Mouse (Mus musculus): ENCODE measurements at regions not wholly inside any gene's neighbourhood (a gene's known extent, or its start where the extent isn't known, plus 50 kb on each side); places are given as distances from the start of the nearest gene placed in this dataset.
A peak's percentile ranks its signal among the peaks of the same experiment; 100 is the strongest.
"Not testable (repeated sequence)": the region's sequence is repeated elsewhere in the genome, so short reads cannot be mapped to it uniquely, and the experiment has no call there.

GRCm38 (mm10) chr10:99584855-99585254 lies 174.6 kb downstream of the Csl start:
- no peak overlapping the region for H3K9ac ChIP-seq (ENCODE audit: low read depth, poor library complexity, severe bottlenecking)
- H3K36me3 ChIP-seq (ENCODE audit: control insufficient read depth, insufficient read depth, low read length, poor library complexity, severe bottlenecking): no peaks in the 10 kb centered on the region
- H3K9me3 ChIP-seq (replicated peaks; ENCODE audit: control insufficient read depth, insufficient read depth, low read length, poor library complexity, severe bottlenecking): no peaks in the 10 kb centered on the region
- no peaks in the 10 kb centered on the region for H3K4me1 ChIP-seq (ENCODE audit: control insufficient read depth, insufficient read depth, low read length)
- H3K4me3 ChIP-seq (ENCODE audit: low read depth, low read length): no peak overlapping the region
- TF ChIP-seq EP300 (IDR thresholded peaks at IDR 0.05; ENCODE audit: insufficient read depth, low read depth, low read length) (no peak), POLR2A (IDR thresholded peaks at IDR 0.05; ENCODE audit: insufficient read depth, low read length) (no peak)
- no peaks in the 10 kb centered on the region for H3K27me3 ChIP-seq (ENCODE audit: control insufficient read depth, insufficient read depth, low read length, poor library complexity, severe bottlenecking)
- H3K27ac ChIP-seq (ENCODE audit: insufficient read depth, low read length): no peak overlapping the region

GRCm38 (mm10) chr10:99592220-99592619 lies 167.2 kb downstream of the Csl start:
- Histone ChIP-seq H3K9me3 (replicated peaks; ENCODE audit: control insufficient read depth, insufficient read depth, low read length, poor library complexity, severe bottlenecking) (no peaks in the 10 kb centered on the region), H3K4me3 (ENCODE audit: low read depth, low read length) (no peak overlapping the region), H3K27me3 (ENCODE audit: control insufficient read depth, insufficient read depth, low read length, poor library complexity, severe bottlenecking) (no peaks in the 10 kb centered on the region), H3K4me1 (ENCODE audit: control insufficient read depth, insufficient read depth, low read length) (no peaks in the 10 kb centered on the region), H3K27ac (ENCODE audit: insufficient read depth, low read length) (no peak overlapping the region), H3K9ac (ENCODE audit: low read depth, poor library complexity, severe bottlenecking) (no peak overlapping the region), H3K36me3 (ENCODE audit: control insufficient read depth, insufficient read depth, low read length, poor library complexity, severe bottlenecking) (no peaks in the 10 kb centered on the region)
- no peak for TF ChIP-seq POLR2A (IDR thresholded peaks at IDR 0.05; ENCODE audit: insufficient read depth, low read length)
- no peak for TF ChIP-seq EP300 (IDR thresholded peaks at IDR 0.05; ENCODE audit: insufficient read depth, low read depth, low read length)
- TF ChIP-seq CTCF (IDR thresholded peaks at IDR 0.05; ENCODE audit: low read depth, low read length): no peak

GRCm38 (mm10) chr10:99595659-99596058 lies 163.8 kb downstream of the Csl start:
- no peaks in the 10 kb centered on the region for H3K9me3 ChIP-seq (replicated peaks; ENCODE audit: control insufficient read depth, insufficient read depth, low read length, poor library complexity, severe bottlenecking)
- no peaks in the 10 kb centered on the region for H3K36me3 ChIP-seq (ENCODE audit: control insufficient read depth, insufficient read depth, low read length, poor library complexity, severe bottlenecking)
- H3K4me1 ChIP-seq (ENCODE audit: control insufficient read depth, insufficient read depth, low read length): no peaks in the 10 kb centered on the region
- no peak overlapping the region for H3K9ac ChIP-seq (ENCODE audit: low read depth, poor library complexity, severe bottlenecking)
- TF ChIP-seq EP300 (IDR thresholded peaks at IDR 0.05; ENCODE audit: insufficient read depth, low read depth, low read length) (no peak), CTCF (IDR thresholded peaks at IDR 0.05; ENCODE audit: low read depth, low read length) (no peak), POLR2A (IDR thresholded peaks at IDR 0.05; ENCODE audit: insufficient read depth, low read length) (no peak)
- H3K27ac ChIP-seq (ENCODE audit: insufficient read depth, low read length): no peak overlapping the region
- H3K4me3 ChIP-seq (ENCODE audit: low read depth, low read length): peak overlapping the region; percentile 17
- no peaks in the 10 kb centered on the region for H3K27me3 ChIP-seq (ENCODE audit: control insufficient read depth, insufficient read depth, low read length, poor library complexity, severe bottlenecking)

GRCm38 (mm10) chr10:99599142-99600120 lies 160.0 kb downstream of the Csl start:
- H3K9me3 ChIP-seq (replicated peaks; ENCODE audit: control insufficient read depth, insufficient read depth, low read length, poor library complexity, severe bottlenecking); H3K27ac ChIP-seq (ENCODE audit: insufficient read depth, low read length); H3K27me3 ChIP-seq (ENCODE audit: control insufficient read depth, insufficient read depth, low read length, poor library complexity, severe bottlenecking); H3K36me3 ChIP-seq (ENCODE audit: control insufficient read depth, insufficient read depth, low read length, poor library complexity, severe bottlenecking); H3K4me1 ChIP-seq (ENCODE audit: control insufficient read depth, insufficient read depth, low read length): not testable (repeated sequence)
- Histone ChIP-seq H3K4me3 (ENCODE audit: low read depth, low read length) (peak overlapping the region; percentile 68), H3K9ac (ENCODE audit: low read depth, poor library complexity, severe bottlenecking) (peak overlapping the region; percentile 47; the same call in 1 of the 2 replicates)

DNA sequence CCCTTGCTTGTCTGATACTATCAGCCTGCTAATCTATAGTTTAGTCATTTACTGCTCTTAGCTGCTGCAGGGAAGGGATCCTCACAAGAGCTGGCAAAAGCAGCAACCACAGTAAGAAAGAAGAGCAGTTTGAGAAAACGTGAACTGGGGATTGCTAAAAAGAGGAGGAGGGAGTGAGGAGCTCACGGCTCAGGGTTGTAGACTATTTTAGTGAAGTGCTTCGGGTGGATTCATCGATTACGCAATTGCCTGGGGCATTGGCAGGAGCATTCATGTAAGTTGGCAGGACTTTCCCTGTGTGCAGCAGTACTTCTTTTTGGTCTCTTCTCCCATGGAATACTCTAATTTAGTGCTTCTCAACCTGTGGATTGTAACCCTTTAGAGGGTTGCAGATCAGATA lies 157.1 kb downstream of the Csl start:
- Histone ChIP-seq H3K9me3 (replicated peaks; ENCODE audit: control insufficient read depth, insufficient read depth, low read length, poor library complexity, severe bottlenecking) (no peaks in the 10 kb centered on the region), H3K9ac (ENCODE audit: low read depth, poor library complexity, severe bottlenecking) (no peak overlapping the region), H3K36me3 (ENCODE audit: control insufficient read depth, insufficient read depth, low read length, poor library complexity, severe bottlenecking) (no peaks in the 10 kb centered on the region), H3K4me1 (ENCODE audit: control insufficient read depth, insufficient read depth, low read length) (no peaks in the 10 kb centered on the region), H3K27me3 (ENCODE audit: control insufficient read depth, insufficient read depth, low read length, poor library complexity, severe bottlenecking) (no peaks in the 10 kb centered on the region), H3K4me3 (ENCODE audit: low read depth, low read length) (no peak overlapping the region), H3K27ac (ENCODE audit: insufficient read depth, low read length) (no peak overlapping the region)
- no peak for TF ChIP-seq POLR2A (IDR thresholded peaks at IDR 0.05; ENCODE audit: insufficient read depth, low read length)
- no peak for TF ChIP-seq CTCF (IDR thresholded peaks at IDR 0.05; ENCODE audit: low read depth, low read length)
- TF ChIP-seq EP300 (IDR thresholded peaks at IDR 0.05; ENCODE audit: insufficient read depth, low read depth, low read length): no peak

GRCm38 (mm10) chr10:99604172-99604571 lies 155.3 kb downstream of the Csl start:
- Histone ChIP-seq H3K4me3 (ENCODE audit: low read depth, low read length) (no peak overlapping the region), H3K9ac (ENCODE audit: low read depth, poor library complexity, severe bottlenecking) (no peak overlapping the region), H3K9me3 (replicated peaks; ENCODE audit: control insufficient read depth, insufficient read depth, low read length, poor library complexity, severe bottlenecking) (0 out of 2 replicates have a peak, but pooled peaks cover 3% of the 10 kb centered on the region), H3K27me3 (ENCODE audit: control insufficient read depth, insufficient read depth, low read length, poor library complexity, severe bottlenecking) (no peaks in the 10 kb centered on the region), H3K36me3 (ENCODE audit: control insufficient read depth, insufficient read depth, low read length, poor library complexity, severe bottlenecking) (no peaks in the 10 kb centered on the region), H3K4me1 (ENCODE audit: control insufficient read depth, insufficient read depth, low read length) (no peaks in the 10 kb centered on the region), H3K27ac (ENCODE audit: insufficient read depth, low read length) (no peak overlapping the region)
- no peak for TF ChIP-seq POLR2A (IDR thresholded peaks at IDR 0.05; ENCODE audit: insufficient read depth, low read length)
- TF ChIP-seq EP300 (IDR thresholded peaks at IDR 0.05; ENCODE audit: insufficient read depth, low read depth, low read length): no peak
- no peak for TF ChIP-seq CTCF (IDR thresholded peaks at IDR 0.05; ENCODE audit: low read depth, low read length)

Measured in ES-Bruce4 (cell line).